Mouse (Mus musculus): Measurements from ENCODE around the gene Sun2. TPM values are rescaled to one million over a fixed set of nuclear protein-coding genes. Genes with fewer than 3 reads are reported as not detected.

The Sun2 gene
- total and polyA plus RNA-seq, 3 experiments = 18.6 to 26.5 (median 22.3) TPM

DNA sequence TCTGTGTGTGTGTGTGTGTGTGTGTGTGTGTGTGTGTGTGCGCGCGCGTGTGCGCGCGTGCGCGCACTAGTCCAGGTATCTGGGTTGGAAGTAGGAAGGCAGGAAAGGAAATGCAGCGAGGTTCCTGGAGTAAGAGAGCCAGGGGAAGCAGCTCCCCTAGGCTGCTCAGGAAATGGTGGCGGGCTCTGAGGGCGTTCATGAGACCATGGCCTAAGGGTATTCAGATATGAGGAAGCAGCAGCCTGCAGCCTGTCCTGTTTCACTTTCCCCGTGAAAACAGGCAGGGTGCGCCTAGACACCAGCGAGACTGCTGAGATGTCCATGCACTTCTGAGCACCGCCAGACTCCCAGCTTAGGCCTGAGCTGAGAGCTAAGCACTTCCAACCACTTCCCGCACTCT lies 9.4 kb upstream of the Sun2 start:
- Histone ChIP-seq H3K27ac (ENCODE audit: insufficient read depth, low read depth) (no peak overlapping the region), H3K4me2 (ENCODE audit: insufficient read depth, low read depth, poor library complexity, severe bottlenecking) (no peak overlapping the region)
- DNase-seq (ENCODE audit: extremely low read depth) = no peak

DNA sequence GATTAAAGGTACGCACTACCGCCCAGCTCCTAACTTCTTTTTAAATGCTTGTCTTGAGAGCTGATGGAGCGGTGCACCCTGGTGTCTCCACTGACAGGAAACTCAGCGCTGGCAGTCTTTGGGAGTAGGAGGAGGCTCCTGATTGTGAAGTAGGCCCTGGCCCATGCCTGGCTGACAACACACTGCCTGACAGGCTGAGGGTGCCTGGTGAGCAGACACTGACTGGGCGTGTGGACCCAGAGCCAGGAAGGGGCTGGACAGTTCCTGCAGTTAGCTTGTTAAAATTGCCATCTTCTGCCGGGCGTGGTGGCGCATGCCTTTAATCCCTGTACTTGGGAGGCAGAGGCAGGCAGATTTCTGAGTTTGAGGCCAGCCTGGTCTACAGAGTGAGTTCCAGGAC lies 7.9 kb upstream of the Sun2 start:
- no peak for TF ChIP-seq NRF1 (IDR thresholded peaks at IDR 0.05; ENCODE audit: low read depth, low read length)
- TF ChIP-seq IRF4 (IDR thresholded peaks at IDR 0.05; ENCODE audit: low read depth, low read length) = no peak
- TF ChIP-seq ZMIZ1 (IDR thresholded peaks at IDR 0.05; ENCODE audit: low read depth, low read length) = no peak
- no peak for TF ChIP-seq ELF1 (IDR thresholded peaks at IDR 0.05; ENCODE audit: low read depth, low read length)
- TF ChIP-seq MAFK (IDR thresholded peaks at IDR 0.05; ENCODE audit: insufficient replicate concordance, low read length) = no peak
- no peak for TF ChIP-seq ZKSCAN1 (IDR thresholded peaks at IDR 0.05; ENCODE audit: borderline replicate concordance, low read depth, low read length)
- no peak for TF ChIP-seq CHD1 (IDR thresholded peaks at IDR 0.05; ENCODE audit: low read depth, low read length)
- TF ChIP-seq MEF2A (IDR thresholded peaks at IDR 0.05; ENCODE audit: borderline replicate concordance, low read depth, low read length) = no peak
- TF ChIP-seq RAD21 (IDR thresholded peaks at IDR 0.05; ENCODE audit: low read depth, low read length) = no peak
- no peak for TF ChIP-seq E2F4 (IDR thresholded peaks at IDR 0.05; ENCODE audit: insufficient replicate concordance, low read depth, low read length)
- TF ChIP-seq EP300 (IDR thresholded peaks at IDR 0.05; ENCODE audit: low read length) = no peak
- no peak for TF ChIP-seq ZNF384 (IDR thresholded peaks at IDR 0.05; ENCODE audit: low read depth, low read length)
- no peak for TF ChIP-seq MYC (IDR thresholded peaks at IDR 0.05; ENCODE audit: low read depth, low read length)
- no peak for TF ChIP-seq GABPA (IDR thresholded peaks at IDR 0.05; ENCODE audit: insufficient replicate concordance, low read depth, low read length)
- TF ChIP-seq CHD2 (IDR thresholded peaks at IDR 0.05; ENCODE audit: low read length) = no peak
- DNase-seq (ENCODE audit: extremely low read depth) = no peak
- peaks cover 5 to 42% of the 10 kb centered on the region in 2 experiments for H3K4me1 ChIP-seq (ENCODE audit: control insufficient read depth in 1 of 2, insufficient read depth in 2 of 2)
- dilution Hi-C loops (cut with MboI; ENCODE audit: extremely low pct_ligation_motif_present, extremely low pct_unique_long_range_greater_than_20kb, low sequenced_read_pairs) (no loop called here), in situ Hi-C loops (cut with MboI; ENCODE audit: low pct_ligation_motif_present, low pct_unique_long_range_greater_than_20kb, low sequenced_read_pairs) (no loop called here)
- H3K9me3 ChIP-seq (replicated peaks; ENCODE audit: low read length) = no peaks in the 10 kb centered on the region
- H3K4me2 ChIP-seq (ENCODE audit: insufficient read depth, low read depth, poor library complexity, severe bottlenecking) = no peak overlapping the region
- H3K79me2 ChIP-seq (replicated peaks; ENCODE audit: control insufficient read depth, extremely low read depth, insufficient read depth, poor library complexity, severe bottlenecking) = no peaks in the 10 kb centered on the region
- H3K27ac ChIP-seq (ENCODE audit: insufficient read depth, low read depth) = no peak overlapping the region
- no peaks in the 10 kb centered on the region for H3K27me3 ChIP-seq (replicated peaks)
- no peak overlapping the region for H3K4me3 ChIP-seq (replicated peaks in 1 of 3; ENCODE audit: low read depth in 2 of 3, low read length in 2 of 3, poor library complexity in 1 of 3)
- H3K36me3 ChIP-seq (replicated peaks in 1 of 2; ENCODE audit: control insufficient read depth in 1 of 2, insufficient read depth in 1 of 2, low read length in 1 of 2) = peaks cover 3 to 40% of the 10 kb centered on the region in 2 experiments
- H3K9ac ChIP-seq (ENCODE audit: insufficient read depth, low read depth) = no peak overlapping the region

More for the DNA sequence above, 9.4 kb upstream of the Sun2 start:
- no peaks in the 10 kb centered on the region for H3K9me3 ChIP-seq (replicated peaks; ENCODE audit: low read length)
- dilution Hi-C loops (cut with MboI; ENCODE audit: extremely low pct_ligation_motif_present, extremely low pct_unique_long_range_greater_than_20kb, low sequenced_read_pairs) (no loop called here), in situ Hi-C loops (cut with MboI; ENCODE audit: low pct_ligation_motif_present, low pct_unique_long_range_greater_than_20kb, low sequenced_read_pairs) (no loop called here)
- H3K79me2 ChIP-seq (replicated peaks; ENCODE audit: control insufficient read depth, extremely low read depth, insufficient read depth, poor library complexity, severe bottlenecking) = no peaks in the 10 kb centered on the region
- H3K9ac ChIP-seq (ENCODE audit: insufficient read depth, low read depth) = no peak overlapping the region
- no peaks in the 10 kb centered on the region for H3K27me3 ChIP-seq (replicated peaks)
- H3K4me1 ChIP-seq (ENCODE audit: control insufficient read depth in 1 of 2, insufficient read depth in 2 of 2) = peaks cover 0 to 38% of the 10 kb centered on the region in 2 experiments; a peak in 2 of 4 replicates
- TF ChIP-seq ETS1 (conservative IDR thresholded peaks at IDR 0.05; ENCODE audit: low read depth, low read length) (no peak), CHD1 (IDR thresholded peaks at IDR 0.05; ENCODE audit: low read depth, low read length) (no peak), MYC (IDR thresholded peaks at IDR 0.05; ENCODE audit: low read depth, low read length) (no peak), MAX (IDR thresholded peaks at IDR 0.05; ENCODE audit: low read length) (no peak), USF1 (IDR thresholded peaks at IDR 0.05; ENCODE audit: low read depth, low read length) (no peak)
- peaks cover 3 to 34% of the 10 kb centered on the region in 2 experiments for H3K36me3 ChIP-seq (replicated peaks in 1 of 2; ENCODE audit: control insufficient read depth in 1 of 2, insufficient read depth in 1 of 2, low read length in 1 of 2)
- no peak overlapping the region for H3K4me3 ChIP-seq (replicated peaks in 1 of 3; ENCODE audit: low read depth in 2 of 3, low read length in 2 of 3, poor library complexity in 1 of 3)

Data from CH12.LX (cell line).